Mouse (Mus musculus): Measurements from ENCODE around the gene Slc9a8.

Slc9a8 gene

GRCm38 (mm10) chr2:167514641-167515040 lies 93.1 kb downstream of the Slc9a8 start:
- no peak for DNase-seq

- DNase-seq: no peak
These were observed 94.2 kb downstream of the Slc9a8 start for GRCm38 (mm10) chr2:167515688-167516087.

DNA sequence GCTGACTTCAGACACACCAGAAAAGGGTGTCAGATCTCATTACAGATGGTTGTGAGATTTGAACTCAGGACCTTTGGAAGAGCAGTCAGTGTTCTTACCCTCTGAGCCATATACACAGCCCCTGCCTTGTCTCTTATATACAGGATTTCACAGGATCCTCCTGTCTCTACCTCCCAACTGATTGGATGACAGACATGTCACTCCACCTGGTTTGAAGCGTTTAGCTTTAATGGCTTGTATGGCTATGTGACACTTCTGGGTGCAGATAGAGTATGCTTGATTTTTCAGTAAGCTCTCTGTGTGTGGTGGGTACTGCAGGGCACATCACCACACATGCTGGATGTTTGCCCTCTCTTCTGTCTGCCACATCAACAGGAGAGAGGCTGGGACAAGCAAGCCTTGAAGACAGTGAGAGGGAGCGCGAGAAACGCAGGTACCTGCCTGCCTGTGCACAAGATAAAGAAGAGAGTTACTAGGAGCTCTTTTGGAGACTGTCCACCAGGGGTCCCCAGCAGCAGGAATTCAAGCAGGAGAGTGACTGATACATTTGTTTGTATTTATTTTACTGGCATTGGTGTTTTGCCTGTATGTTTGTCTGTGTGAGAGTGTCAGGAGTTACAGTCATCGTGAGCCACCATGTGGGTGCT lies 98.2 kb downstream of the Slc9a8 start:
- DNase-seq: no peak
